Mouse (Mus musculus) MEL (cell line): Measurements from ENCODE around the gene Gm266. TPM values are rescaled to one million over a fixed set of nuclear protein-coding genes. Genes with fewer than 3 reads are reported as not detected.

Source experiments
- DNase-seq: peaks from one replicate; pipeline ENCODE4 v3.0.0; 2011; ENCODE audit warnings: low read depth, low spot score
- H3K27ac ChIP-seq: 2 replicates; pipeline ENCODE4 v1.5.1; 2012; ENCODE audit warnings: low read depth, mild to moderate bottlenecking, control low read depth, low read length, moderate library complexity; ENCODE audit not compliant: control insufficient read depth
- H3K27me3 ChIP-seq, 2 experiments: fragments of 150-350 bp in 1 of 2; sonication (generic) in 1 of 2; 2 replicates each; pipeline ENCODE4 v1.6.1; 2012; ENCODE audit warnings: low read length in 2 of 2, mild to moderate bottlenecking in 2 of 2, improper control_type of control experiment in 1 of 2, moderate library complexity in 1 of 2; ENCODE audit not compliant: insufficient read depth in 2 of 2, control insufficient read depth in 1 of 2
- H3K36me3 ChIP-seq, 2 experiments: 2 replicates each; pipeline ENCODE4 v1.6.1; 2012 to 2014; ENCODE audit warnings: low read length in 2 of 2, improper control_type of control experiment in 1 of 2, inconsistent platforms in 1 of 2, mild to moderate bottlenecking in 1 of 2; ENCODE audit not compliant: insufficient read depth in 2 of 2, control insufficient read depth in 1 of 2
- H3K4me1 ChIP-seq, 2 experiments: fragments of 150-350 bp in 1 of 2; sonication (generic) in 1 of 2; 2 replicates each; pipeline ENCODE4 v1.6.1; 2012; ENCODE audit warnings: low read length in 2 of 2, improper control_type of control experiment in 1 of 2, mild to moderate bottlenecking in 1 of 2; ENCODE audit not compliant: insufficient read depth in 2 of 2, control insufficient read depth in 1 of 2
- H3K4me3 ChIP-seq, 2 experiments: fragments of 150-350 bp in 1 of 2; sonication (generic) in 1 of 2; 2 replicates each; pipeline ENCODE4 v1.5.1; 2012; ENCODE audit warnings: low read depth in 2 of 2, low read length in 2 of 2, mild to moderate bottlenecking in 2 of 2, moderate library complexity in 2 of 2, control low read depth in 1 of 2, improper control_type of control experiment in 1 of 2; ENCODE audit not compliant: control insufficient read depth in 1 of 2, insufficient read depth in 1 of 2
- H3K79me2 ChIP-seq: 2 replicates; pipeline ENCODE4 v1.6.1; 2012; ENCODE audit warnings: mild to moderate bottlenecking, low read length, moderate library complexity; ENCODE audit not compliant: control insufficient read depth, poor library complexity, insufficient read depth
- H3K9ac ChIP-seq: 2 replicates; pipeline ENCODE4 v1.6.1; 2012; ENCODE audit warnings: low read depth, mild to moderate bottlenecking, control low read depth, low read length, moderate library complexity; ENCODE audit not compliant: control insufficient read depth, poor library complexity, severe bottlenecking
- H3K9me3 ChIP-seq: fragments of 150-350 bp; sonication (generic); replicated peaks from 2 replicates; pipeline ENCODE4 v1.6.1; 2012; ENCODE audit warnings: mild to moderate bottlenecking, low read length, improper control_type of control experiment, moderate library complexity; ENCODE audit not compliant: insufficient read depth
- CTCF ChIP-seq, 3 experiments: IDR thresholded peaks in 2 of 3; conservative IDR thresholded peaks in 1 of 3; 2 replicates each; pipeline ENCODE4 v1.5.1; 2011 to 2012; ENCODE audit warnings: low read length in 3 of 3, low read depth in 2 of 3, mild to moderate bottlenecking in 2 of 3, improper control_type of control experiment in 1 of 3, inconsistent platforms in 1 of 3, mixed read lengths in 1 of 3, moderate library complexity in 1 of 3; ENCODE audit not compliant: control insufficient read depth in 1 of 3, insufficient read depth in 1 of 3, poor library complexity in 1 of 3, severe bottlenecking in 1 of 3
- ELF1 ChIP-seq: IDR thresholded peaks from 2 replicates; pipeline ENCODE4 v1.6.1; 2014; ENCODE audit warnings: low read depth, mild to moderate bottlenecking, inconsistent platforms, low read length, improper control_type of control experiment, moderate library complexity
- EP300 ChIP-seq, 2 experiments: IDR thresholded peaks; 2 replicates each; pipeline ENCODE4 v1.6.1; 2011; ENCODE audit warnings: improper control_type of control experiment in 2 of 2, low read length in 2 of 2, low read depth in 1 of 2, mild to moderate bottlenecking in 1 of 2
- ETS1 ChIP-seq: IDR thresholded peaks from 2 replicates; pipeline ENCODE4 v1.6.1; 2012; ENCODE audit warnings: low read depth, mild to moderate bottlenecking, inconsistent platforms, low read length, improper control_type of control experiment, moderate library complexity
- GABPA ChIP-seq: IDR thresholded peaks from 2 replicates; pipeline ENCODE4 v1.6.1; 2012; ENCODE audit warnings: low read depth, mild to moderate bottlenecking, inconsistent platforms, low read length, improper control_type of control experiment, moderate library complexity
- GATA1 ChIP-seq: IDR thresholded peaks from 2 replicates; pipeline ENCODE4 v1.6.1; 2011; ENCODE audit warnings: low read depth, low read length, improper control_type of control experiment
- KAT2A ChIP-seq: conservative IDR thresholded peaks from 2 replicates; pipeline ENCODE4 v1.6.1; 2012; ENCODE audit warnings: low read depth, low read length, improper control_type of control experiment, inconsistent platforms
- MAFK ChIP-seq: IDR thresholded peaks from 2 replicates; pipeline ENCODE4 v1.6.1; 2011; ENCODE audit warnings: low read depth, mild to moderate bottlenecking, low read length, improper control_type of control experiment, borderline replicate concordance
- MAX ChIP-seq: IDR thresholded peaks from 2 replicates; pipeline ENCODE4 v1.6.1; 2011; ENCODE audit warnings: low read length, improper control_type of control experiment
- MAZ ChIP-seq: IDR thresholded peaks from 2 replicates; pipeline ENCODE4 v1.6.1; 2012; ENCODE audit warnings: low read depth, mild to moderate bottlenecking, inconsistent platforms, low read length, improper control_type of control experiment
- MEF2A ChIP-seq: IDR thresholded peaks from 2 replicates; pipeline ENCODE4 v1.6.1; 2014; ENCODE audit warnings: low read depth, mild to moderate bottlenecking, inconsistent platforms, low read length, improper control_type of control experiment; ENCODE audit not compliant: poor library complexity, insufficient replicate concordance, severe bottlenecking; ENCODE audit errors: extremely low read depth
- MXI1 ChIP-seq: IDR thresholded peaks from 2 replicates; pipeline ENCODE4 v1.6.1; 2011; ENCODE audit warnings: mild to moderate bottlenecking, low read depth, low read length, improper control_type of control experiment
- MYB ChIP-seq: IDR thresholded peaks from 2 replicates; pipeline ENCODE4 v1.6.1; 2011; ENCODE audit warnings: mild to moderate bottlenecking, low read depth, low read length, improper control_type of control experiment
- MYC ChIP-seq: IDR thresholded peaks from 2 replicates; pipeline ENCODE4 v1.6.1; 2011; ENCODE audit warnings: low read depth, mild to moderate bottlenecking, low read length, improper control_type of control experiment, moderate library complexity
- NRF1 ChIP-seq: IDR thresholded peaks from 2 replicates; pipeline ENCODE4 v1.6.1; 2014; ENCODE audit warnings: low read depth, mild to moderate bottlenecking, inconsistent platforms, low read length, improper control_type of control experiment, moderate library complexity; ENCODE audit not compliant: poor library complexity, insufficient read depth, severe bottlenecking
- POLR2A ChIP-seq, 2 experiments: IDR thresholded peaks; 2 replicates each; pipeline ENCODE4 v1.6.1; 2011 to 2012; ENCODE audit warnings: low read length in 2 of 2, mild to moderate bottlenecking in 2 of 2, control low read depth in 1 of 2, improper control_type of control experiment in 1 of 2, low read depth in 1 of 2, moderate library complexity in 1 of 2; ENCODE audit not compliant: control insufficient read depth in 1 of 2, insufficient read depth in 1 of 2, poor library complexity in 1 of 2
- POLR2AphosphoS2 ChIP-seq: IDR thresholded peaks from 2 replicates; pipeline ENCODE4 v1.6.1; 2011; ENCODE audit warnings: low read length, improper control_type of control experiment
- POLR2AphosphoS5 ChIP-seq: IDR thresholded peaks from 2 replicates; pipeline ENCODE4 v1.6.1; 2012; ENCODE audit warnings: low read depth, borderline replicate concordance, mild to moderate bottlenecking, inconsistent platforms, low read length, moderate library complexity, mixed read lengths
- RAD21 ChIP-seq: IDR thresholded peaks from 2 replicates; pipeline ENCODE4 v1.6.1; 2011; ENCODE audit warnings: mild to moderate bottlenecking, low read depth, low read length, improper control_type of control experiment
- RCOR1 ChIP-seq: IDR thresholded peaks from 2 replicates; pipeline ENCODE4 v1.6.1; 2012; ENCODE audit warnings: low read depth, mild to moderate bottlenecking, inconsistent platforms, low read length, improper control_type of control experiment
- SIN3A ChIP-seq: IDR thresholded peaks from 2 replicates; pipeline ENCODE4 v1.6.1; 2012; ENCODE audit warnings: low read length, improper control_type of control experiment, inconsistent platforms
- SMC3 ChIP-seq: IDR thresholded peaks from 2 replicates; pipeline ENCODE4 v1.6.1; 2011; ENCODE audit warnings: low read depth, low read length, improper control_type of control experiment
- TAL1 ChIP-seq: IDR thresholded peaks from 2 replicates; pipeline ENCODE4 v1.6.1; 2012; ENCODE audit warnings: mild to moderate bottlenecking, inconsistent platforms, low read length, moderate library complexity, mixed read lengths
- TCF12 ChIP-seq: IDR thresholded peaks from 2 replicates; pipeline ENCODE4 v1.6.1; 2014; ENCODE audit warnings: low read depth, mild to moderate bottlenecking, inconsistent platforms, low read length, improper control_type of control experiment, moderate library complexity
- UBTF ChIP-seq: IDR thresholded peaks from 2 replicates; pipeline ENCODE4 v1.6.1; 2012; ENCODE audit warnings: low read depth, mild to moderate bottlenecking, inconsistent platforms, low read length, improper control_type of control experiment, moderate library complexity, borderline replicate concordance; ENCODE audit not compliant: insufficient read depth
- USF1 ChIP-seq: IDR thresholded peaks from 2 replicates; pipeline ENCODE4 v1.6.1; 2014; ENCODE audit warnings: low read depth, mild to moderate bottlenecking, inconsistent platforms, low read length, improper control_type of control experiment, moderate library complexity
- ZKSCAN1 ChIP-seq: IDR thresholded peaks from 2 replicates; pipeline ENCODE4 v1.6.1; 2012; ENCODE audit warnings: low read depth, mild to moderate bottlenecking, inconsistent platforms, low read length, improper control_type of control experiment, moderate library complexity
- ZMIZ1 ChIP-seq: IDR thresholded peaks from 2 replicates; pipeline ENCODE4 v1.6.1; 2012; ENCODE audit warnings: low read depth, mild to moderate bottlenecking, inconsistent platforms, low read length, improper control_type of control experiment, moderate library complexity
- polyA plus RNA-seq, 2 experiments: library from polyadenylated mRNA; stranded (reverse) in 1 of 2; unstranded in 1 of 2; fragments of >175 nt in 1 of 2; fragments of >200 nt in 1 of 2; gene quantifications; 2 replicates each; pipeline versions ENCODE4 v1.2.1 to v1.2.4; 2012; ENCODE audit warnings: low replicate concordance in 2 of 2, low read depth in 1 of 2; ENCODE audit not compliant: insufficient read length in 2 of 2, insufficient read depth in 1 of 2, missing spikeins in 1 of 2
- total RNA-seq: library from RNA; depleted of rRNA; stranded (reverse); fragments of 300-350 nt; gene quantifications from 2 replicates; pipeline ENCODE4 v1.2.3, GENCODE M21; 2012

The Gm266 gene
- total and polyA plus RNA-seq, 3 experiments, result not detected

DNA sequence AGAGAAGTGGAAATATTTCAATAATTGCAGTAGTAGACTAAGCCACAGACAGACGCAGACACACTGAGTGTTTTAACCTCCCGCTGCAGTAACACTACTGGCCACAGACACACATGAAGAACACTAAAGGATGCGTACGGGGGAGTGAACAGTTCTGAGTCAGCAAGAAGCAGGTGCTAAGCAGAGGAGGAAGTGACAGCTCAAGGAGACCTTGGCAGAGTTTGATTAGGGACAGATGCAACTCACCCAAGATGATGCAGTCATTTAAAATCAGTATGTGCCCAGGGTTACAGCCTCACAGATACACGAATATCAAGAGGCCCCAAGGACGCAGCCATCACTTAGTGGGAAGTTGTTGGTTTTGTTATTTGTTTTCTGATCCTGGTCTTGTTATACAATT is 31.2 kb upstream of the Gm266 start:
- Histone ChIP-seq H3K36me3 (peaks cover 0 to 29% of the 10 kb centered on the region in 2 experiments; a peak in 2 of 4 replicates), H3K79me2 (no peaks in the 10 kb centered on the region), H3K4me3 (no peak overlapping the region; a peak in 1 of 4 replicates), H3K4me1 (peaks cover 7 to 47% of the 10 kb centered on the region in 2 experiments), H3K9me3 (no peaks in the 10 kb centered on the region), H3K9ac (no peak overlapping the region), H3K27me3 (no peaks in the 10 kb centered on the region), H3K27ac (peak overlapping the region; percentile 67)
- TF ChIP-seq GABPA, result peak; percentile 19; the same call in 1 of the 2 replicates
- TF ChIP-seq RCOR1, result peak; percentile 39; the same call in 1 of the 2 replicates
- TF ChIP-seq NRF1, result no peak
- TF ChIP-seq TCF12, result peak; percentile 15; the same call in 1 of the 2 replicates
- peak; percentile 47; the same call in 1 of the 2 replicates for TF ChIP-seq ELF1
- TF ChIP-seq MXI1, result peak; percentile 59
- peak; percentile 72 for TF ChIP-seq SIN3A
- TF ChIP-seq POLR2AphosphoS5, result no peak
- TF ChIP-seq ETS1, result peak; percentile 75
- peak; percentile 53 for TF ChIP-seq TAL1
- no peak for TF ChIP-seq POLR2AphosphoS2
- no peak for TF ChIP-seq MEF2A
- TF ChIP-seq EP300 (IDR thresholded peaks at IDR 0.05; ENCODE audit: low read depth in 1 of 2, low read length in 2 of 2), result peak; percentile 68 to 78
- 0 out of 2 replicates have a peak, but pooled peaks have one; percentile 13 for TF ChIP-seq MYC
- peak; percentile 90 for TF ChIP-seq MAFK
- TF ChIP-seq GATA1, result peak; percentile 40
- TF ChIP-seq MAX, result no peak
- DNase-seq, result peak; percentile 93

DNA sequence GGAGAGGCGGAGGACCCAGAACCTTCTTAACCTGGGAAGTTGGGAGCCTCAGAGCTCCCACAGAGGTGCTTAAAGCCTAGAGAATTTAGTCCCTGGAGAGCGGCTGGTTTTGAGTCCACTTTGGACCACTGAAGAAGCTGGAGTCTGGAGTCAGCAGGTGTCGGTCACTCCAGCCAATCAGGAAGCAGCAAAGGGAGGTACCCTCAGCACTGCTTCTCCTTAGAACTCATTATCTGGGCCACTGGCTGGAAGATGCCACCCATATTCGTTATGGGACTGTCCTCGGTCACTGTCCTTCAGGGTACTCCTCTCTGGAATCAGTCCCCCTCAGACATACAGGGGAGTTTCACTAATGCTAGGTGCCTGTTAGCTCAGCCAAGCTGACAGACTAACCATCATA is 30.3 kb upstream of the Gm266 start:
- peak overlapping the region; percentile 63 for H3K27ac ChIP-seq
- no peaks in the 10 kb centered on the region for H3K27me3 ChIP-seq
- H3K9me3 ChIP-seq, result no peaks in the 10 kb centered on the region
- TF ChIP-seq RAD21, result no peak
- TF ChIP-seq ELF1, result no peak
- no peak for TF ChIP-seq GATA1
- no peak for TF ChIP-seq SMC3
- TF ChIP-seq MXI1, result no peak
- no peak for TF ChIP-seq CTCF (IDR thresholded peaks at IDR 0.05 in 2 of 3, conservative IDR thresholded peaks at IDR 0.05 in 1 of 3; ENCODE audit: control insufficient read depth in 1 of 3, insufficient read depth in 1 of 3, low read depth in 2 of 3, low read length in 3 of 3, poor library complexity in 1 of 3, severe bottlenecking in 1 of 3)
- TF ChIP-seq UBTF, result no peak
- TF ChIP-seq ZMIZ1, result no peak
- TF ChIP-seq POLR2A (IDR thresholded peaks at IDR 0.05; ENCODE audit: control insufficient read depth in 1 of 2, insufficient read depth in 1 of 2, low read depth in 1 of 2, low read length in 2 of 2, poor library complexity in 1 of 2), result no peak
- TF ChIP-seq POLR2AphosphoS2, result no peak
- TF ChIP-seq KAT2A, result no peak
- no peak for TF ChIP-seq USF1
- TF ChIP-seq GABPA, result no peak
- TF ChIP-seq ZKSCAN1, result no peak
- no peak for TF ChIP-seq MAZ
- no peak for TF ChIP-seq RCOR1
- no peak for TF ChIP-seq MYB
- TF ChIP-seq EP300 (IDR thresholded peaks at IDR 0.05; ENCODE audit: low read depth in 1 of 2, low read length in 2 of 2), result no peak
- H3K79me2 ChIP-seq, result no peaks in the 10 kb centered on the region
- peaks cover 0 to 26% of the 10 kb centered on the region in 2 experiments; a peak in 2 of 4 replicates for H3K36me3 ChIP-seq
- DNase-seq, result peak; percentile 38
- H3K4me3 ChIP-seq, result peak overlapping the region in 1 of 2 experiments; percentile 12; a peak in 2 of 4 replicates
- no peak overlapping the region for H3K9ac ChIP-seq
- H3K4me1 ChIP-seq, result peaks cover 7 to 41% of the 10 kb centered on the region in 2 experiments
